ENCODE assay signal across 13 mouse cellular contexts in the genomic region with DNA sequence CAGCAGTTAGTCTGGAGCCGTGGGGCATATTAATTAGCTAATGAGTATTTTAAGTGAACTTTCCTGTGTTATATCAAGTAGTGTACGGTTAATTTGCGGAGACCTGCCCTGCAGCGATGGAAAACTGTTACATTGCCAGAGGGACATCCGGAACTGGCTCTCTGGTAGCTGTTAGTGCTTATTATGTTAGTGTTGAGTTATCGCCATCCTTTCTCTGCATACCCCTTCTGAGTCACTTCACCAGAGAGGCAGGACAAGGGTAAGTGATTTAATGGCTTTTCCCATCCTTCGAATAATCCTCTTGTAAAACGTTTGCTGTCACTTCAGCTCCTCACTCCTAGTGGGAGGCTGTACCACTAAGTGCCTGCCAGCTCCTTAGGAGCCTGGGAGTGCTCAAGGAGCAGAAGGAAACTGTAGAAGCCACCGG. TPM values are rescaled to one million over a fixed set of nuclear protein-coding genes. Genes with fewer than 3 reads are reported as not detected.
DNase-seq lines count a peak whose midpoint lies in the region; ATAC-seq and TF ChIP-seq lines count a peak whose summit lies in the region.
"Had no signal": no experiment of that assay in that cellular context is flagged by ENCODE, and none has a peak within 500 bp of the region (broad histone marks: within the 10 kb centered on the region; RNA-seq: fewer than 3 reads in every experiment).

No protein-coding gene starts in this region.

- no peak overlapping the region for H3K9ac ChIP-seq in hindbrain, embryonic 14.5 days
- H3K9ac ChIP-seq: heart, embryonic 13.5 days; liver, embryonic 14.5 days had no signal

- H3K27ac ChIP-seq in hindbrain, embryonic 14.5 days, result peak overlapping the region; percentile 9; the same call in 1 of the 2 replicates
- H3K27ac ChIP-seq: gastrocnemius, adult 2 months; heart, embryonic 13.5 days; kidney, postnatal 0 days; liver, embryonic 14.5 days had no signal

- POLR2A ChIA-PET in Patski (lab: Charles Lee), result no interaction called here

- ATAC-seq in Patski, result peak; percentile 38
- ATAC-seq in hindbrain, embryonic 14.5 days (ENCODE audit: low FRiP score), result peak; percentile 59

- peaks cover 9% of the 10 kb centered on the region; the same call in 1 of the 2 replicates for H3K4me1 ChIP-seq in hindbrain, embryonic 14.5 days (replicated peaks; ENCODE audit: control insufficient read depth, insufficient read depth, low read length)

- no peak for TF ChIP-seq CTCF in Patski (IDR thresholded peaks at IDR 0.05)

- in situ Hi-C loops in Patski (cut with MboI; ENCODE audit: low pct_unique_long_range_greater_than_20kb), result no loop called here

- no peaks in the 10 kb centered on the region for H3K27me3 ChIP-seq in Patski
- no peaks in the 10 kb centered on the region for H3K27me3 ChIP-seq in hindbrain, embryonic 14.5 days (ENCODE audit: control insufficient read depth, insufficient read depth, low read length)
- H3K27me3 ChIP-seq: heart, embryonic 13.5 days had no signal

- no peak overlapping the region for H3K4me3 ChIP-seq in hindbrain, embryonic 14.5 days (replicated peaks; ENCODE audit: low read length)
- H3K4me3 ChIP-seq: gastrocnemius, adult 2 months; heart, embryonic 13.5 days had no signal

- no peaks in the 10 kb centered on the region for H3K36me3 ChIP-seq in hindbrain, embryonic 14.5 days (replicated peaks; ENCODE audit: control insufficient read depth, insufficient read depth)
- H3K36me3 ChIP-seq: heart, embryonic 13.5 days had no signal

- H3K4me2 ChIP-seq in hindbrain, embryonic 14.5 days (replicated peaks), result no peak overlapping the region
- H3K4me2 ChIP-seq: heart, embryonic 13.5 days had no signal

- no peaks in the 10 kb centered on the region for H3K9me3 ChIP-seq in hindbrain, embryonic 14.5 days (ENCODE audit: control insufficient read depth, low read length)
- H3K9me3 ChIP-seq: heart, embryonic 13.5 days had no signal

- DNase-seq in embryo, embryonic 11 days, result peak; percentile 19
- no peak for DNase-seq in embryo, embryonic 10.5 days (ENCODE audit: low spot score)
- peak; percentile 95 for DNase-seq in MN1 (ENCODE audit: low spot score)
- no peak for DNase-seq in Patski (ENCODE audit: low read depth, low spot score)
- DNase-seq in hindbrain, embryonic 14.5 days (ENCODE audit: low spot score), result no peak
- DNase-seq in ovary, postnatal 14 days (ENCODE audit: low spot score), result no peak
- no peak for DNase-seq in kidney, adult 8-10 months
- DNase-seq: gastrocnemius, adult 2 months; layer of hippocampus, adult 9-11 months; lung, postnatal 4 days had no signal

- WGBS in hindbrain, embryonic 14.5 days, result 41% methylated on average over 9 of the region's 9 CpGs

- CTCF ChIA-PET in Patski (lab: Charles Lee), result interaction anchor here (1.1 kb wide), 1 partner anchor 14 kb away, joined by 3 read pairs; no protein-coding TSS in a partner anchor

RNA-seq across cellular contexts. Expression of gene Mdm1, which starts 28.3 kb away (rescaled TPM):
- polyA plus RNA-seq in Patski (2021), result 11.7 TPM
- 25.2 and 27.0 TPM in 2 replicates for polyA plus RNA-seq in hindbrain, embryonic 14.5 days (2014; fragmentation: Nextera tagmentation; extraction: Ambion mirVana)

Comparison
In these comparisons a context has a peak if more than half of its experiments do, and no peak if none do; other contexts are left out.
1. DNase-seq: peak in embryo, embryonic 11 days (single experiment) and MN1 (single experiment); none in embryo, embryonic 10.5 days (single experiment), Patski (single experiment), hindbrain, embryonic 14.5 days (single experiment), ovary, postnatal 14 days (single experiment) and kidney, adult 8-10 months (0 of 2).